Mouse (Mus musculus): ENCODE data around the gene Hba-a1.

- TF ChIP-seq CTCF (IDR thresholded peaks at IDR 0.05; ENCODE audit: control insufficient read depth, insufficient read depth, insufficient replicate concordance, low read depth, low read length): no peak
- TF ChIP-seq POLR2A (IDR thresholded peaks at IDR 0.05; ENCODE audit: control insufficient read depth, low read depth, low read length): no peak
These were observed 4.8 kb upstream of the Hba-a1 start for GRCm38 (mm10) chr11:32278458-32278957.
